Mouse (Mus musculus): ENCODE data around the gene Gm3183. TPM values are rescaled to one million over a fixed set of nuclear protein-coding genes. Genes with fewer than 3 reads are reported as not detected.
"Not testable (repeated sequence)": the region's sequence is repeated elsewhere in the genome, so short reads cannot be mapped to it uniquely, and the experiment has no call there.

Gene Gm3183
- polyA plus RNA-seq (2014; fragmentation: Nextera tagmentation; extraction: Ambion mirVana), result not detected in 2 replicates

DNA sequence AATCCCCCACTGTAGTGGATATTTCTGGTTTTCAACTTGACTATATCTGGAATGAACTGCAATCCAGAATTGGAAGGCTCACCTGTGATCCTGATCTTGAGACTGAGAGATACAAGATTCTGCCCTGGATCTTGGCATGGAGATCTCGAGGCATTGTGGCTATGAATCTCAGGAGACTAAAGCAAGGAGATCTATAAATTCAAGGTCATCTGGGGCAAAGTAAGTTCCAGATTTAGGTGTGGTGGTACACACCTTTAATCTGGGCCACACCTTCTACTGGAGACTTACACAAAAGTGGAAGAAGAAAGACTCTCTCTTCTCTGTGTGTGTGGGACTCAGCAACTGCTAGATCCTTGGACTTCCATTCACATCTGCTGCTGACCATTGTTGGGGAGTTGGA lies at the start of gene Gm3183:
Gene Gm3183, plus strand, starts transcription at position 301 of the 400 bp plus-strand sequence.
- H3K9ac ChIP-seq (replicated peaks; ENCODE audit: low read length); H3K9me3 ChIP-seq (replicated peaks; ENCODE audit: control insufficient read depth, low read length); ATAC-seq (replicated peaks; ENCODE audit: insufficient number of reproducible peaks, low FRiP score, low TSS enrichment, low read depth); H3K4me3 ChIP-seq (ENCODE audit: low read depth, low read length); H3K27ac ChIP-seq (replicated peaks; ENCODE audit: low read depth, low read length); DNase-seq (ENCODE audit: low spot score); H3K4me1 ChIP-seq (ENCODE audit: control insufficient read depth, insufficient read depth, low read length); H3K27me3 ChIP-seq (ENCODE audit: control insufficient read depth, insufficient read depth, low read length); H3K4me2 ChIP-seq (ENCODE audit: low read depth, low read length); H3K36me3 ChIP-seq (replicated peaks; ENCODE audit: control insufficient read depth, insufficient read depth, low read depth, low read length): not testable (repeated sequence)
- WGBS, result no CpG with 5 or more reads among the region's 1 CpGs

Other genes with a start within 250 kb of the Gm3183 start
- gene Gm3147, start 249.1 kb upstream of the Gm3183 start, polyA plus RNA-seq (2014; fragmentation: Nextera tagmentation; extraction: Ambion mirVana), result not detected in 2 replicates
- not detected in 2 replicates for gene Gm6509, start 241.5 kb upstream of the Gm3183 start, polyA plus RNA-seq (2014; fragmentation: Nextera tagmentation; extraction: Ambion mirVana)
- gene Gm6205, start 217.1 kb upstream of the Gm3183 start, polyA plus RNA-seq (2014; fragmentation: Nextera tagmentation; extraction: Ambion mirVana), result not detected in 2 replicates
- gene Gm6367, start 123.2 kb downstream of the Gm3183 start, polyA plus RNA-seq (2014; fragmentation: Nextera tagmentation; extraction: Ambion mirVana), result not detected in 2 replicates
- gene Gm7942, start 241.5 kb downstream of the Gm3183 start, polyA plus RNA-seq (2014; fragmentation: Nextera tagmentation; extraction: Ambion mirVana), result not detected in 2 replicates